Mouse (Mus musculus): ENCODE results near the gene Adat2.

DNA sequence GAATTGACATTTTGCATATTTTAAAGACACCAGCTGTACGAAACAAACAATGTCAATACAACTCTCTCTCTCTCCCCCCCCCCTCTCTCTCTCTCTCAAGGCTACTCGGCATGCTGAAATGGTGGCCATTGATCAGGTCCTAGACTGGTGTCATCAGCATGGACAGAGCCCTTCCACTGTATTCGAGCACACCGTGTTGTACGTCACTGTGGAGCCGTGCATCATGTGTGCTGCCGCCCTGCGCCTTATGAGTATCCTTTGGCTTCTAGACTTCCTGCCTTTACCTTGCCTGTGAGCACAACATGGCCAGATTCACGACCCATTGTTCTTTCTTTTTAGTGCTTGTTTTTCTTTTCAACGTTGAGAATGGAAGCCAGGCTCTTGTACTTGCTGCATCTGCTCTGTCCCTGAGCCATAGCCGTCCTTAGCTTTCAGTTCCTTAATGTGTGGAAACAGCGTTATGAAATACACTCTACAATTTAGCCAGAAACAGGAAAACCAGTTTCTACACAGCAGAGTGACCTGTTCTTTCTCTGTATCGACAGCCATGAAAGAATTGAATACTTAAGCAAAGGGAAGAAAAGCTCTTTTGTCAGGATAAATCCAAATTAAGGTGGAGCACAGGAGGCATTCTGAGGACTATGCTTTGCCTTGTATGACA lies 7.5 kb downstream of the Adat2 start:
- no peak for TF ChIP-seq CTCF (IDR thresholded peaks at IDR 0.05; ENCODE audit: low read depth, low read length)
- TF ChIP-seq POLR2A (IDR thresholded peaks at IDR 0.05; ENCODE audit: borderline replicate concordance, low read depth, low read length), result no peak

Data from bone marrow macrophage, adult 2 months (primary cell).